Mouse (Mus musculus) liver, embryonic 12.5 days (tissue): ENCODE data around the gene Adgrf5. TPM values are rescaled to one million over a fixed set of nuclear protein-coding genes. Genes with fewer than 3 reads are reported as not detected.

Experiments used
- ATAC-seq: fragments of 200-750 bp; cut with Nextera tagmentation; 2 replicates; pipeline ENCODE4 v1.8.0; 2017; ENCODE audit warnings: moderate number of reproducible peaks, mild to moderate bottlenecking, moderate library complexity
- H3K27ac ChIP-seq: fragments of 300-500 bp; sonication (generic); 2 replicates; pipeline ENCODE4 v1.5.1; 2016; ENCODE audit warnings: mild to moderate bottlenecking
- H3K27me3 ChIP-seq: fragments of 300-500 bp; sonication (generic); replicated peaks from 2 replicates; pipeline ENCODE4 v1.6.1; 2016; ENCODE audit warnings: mild to moderate bottlenecking, moderate library complexity
- H3K36me3 ChIP-seq: fragments of 300-500 bp; sonication (generic); 2 replicates; pipeline ENCODE4 v1.6.1; 2016; ENCODE audit warnings: mild to moderate bottlenecking, moderate library complexity
- H3K4me1 ChIP-seq: fragments of 300-500 bp; sonication (generic); 2 replicates; pipeline ENCODE4 v1.6.1; 2016
- H3K4me2 ChIP-seq: fragments of 300-500 bp; sonication (generic); 2 replicates; pipeline ENCODE4 v1.6.1; 2016; ENCODE audit warnings: mild to moderate bottlenecking, moderate library complexity
- H3K4me3 ChIP-seq: fragments of 300-500 bp; sonication (generic); 2 replicates; pipeline ENCODE4 v1.5.1; 2016; ENCODE audit warnings: mild to moderate bottlenecking, moderate library complexity
- H3K9ac ChIP-seq: fragments of 300-500 bp; sonication (generic); 2 replicates; pipeline ENCODE4 v1.6.1; 2016; ENCODE audit warnings: mild to moderate bottlenecking, moderate library complexity
- H3K9me3 ChIP-seq: fragments of 300-500 bp; sonication (generic); replicated peaks from 2 replicates; pipeline ENCODE4 v1.6.1; 2016; ENCODE audit warnings: mild to moderate bottlenecking, moderate library complexity
- WGBS: fragments of 180-500 bp; shearing (Covaris S2); methylation state at CpG from one replicate; pipeline ENCODE4 v1.1.7; 2016; ENCODE audit not compliant: insufficient replicate concordance; 5-methylcytosine and 5-hydroxymethylcytosine counted together
- polyA plus RNA-seq: library from polyadenylated mRNA; unstranded; fragments of >200 nt; fragmentation: Nextera tagmentation; extraction: Ambion mirVana; gene quantifications from 2 replicates; pipeline ENCODE4 v1.2.1, GENCODE M21; 2016

Gene Adgrf5
- polyA plus RNA-seq, 1 experiment from 2014 or later: 5.9 TPM

DNA sequence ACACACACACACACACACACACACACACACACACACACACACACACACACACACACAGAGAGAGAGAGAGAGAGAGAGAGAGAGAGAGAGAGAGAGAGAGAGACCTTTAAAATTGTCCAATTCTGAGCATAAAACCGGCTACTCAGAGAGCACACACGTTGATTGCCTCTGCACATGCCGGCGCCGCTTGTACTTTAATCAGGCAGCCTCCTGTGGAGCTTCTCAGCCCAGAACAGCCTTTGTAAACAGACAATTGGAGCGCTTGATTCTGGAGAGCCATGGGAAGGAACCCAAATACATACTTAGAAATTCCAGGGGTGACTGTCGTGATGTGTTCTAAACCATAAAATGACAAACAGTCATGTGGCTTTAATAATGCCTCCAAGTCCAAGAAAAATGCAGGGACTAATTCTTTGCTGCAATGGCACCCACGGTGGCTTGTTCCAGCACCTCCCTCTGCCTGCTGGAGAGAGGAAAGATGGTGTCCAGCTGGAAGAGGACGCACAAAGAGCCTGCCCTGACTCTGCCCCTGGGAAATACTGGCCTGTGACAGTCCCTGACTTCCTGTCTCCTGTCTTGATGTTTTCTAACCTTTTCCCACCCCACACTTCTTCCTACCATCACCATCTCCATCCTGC is 2.2 kb upstream of the Adgrf5 start:
- ATAC-seq: peak; percentile 27; the same call in 1 of the 2 replicates
- Histone ChIP-seq H3K4me2 (no peak overlapping the region), H3K9me3 (no peaks in the 10 kb centered on the region), H3K27me3 (peaks cover 57% of the 10 kb centered on the region), H3K4me3 (no peak overlapping the region), H3K27ac (no peak overlapping the region), H3K4me1 (no peaks in the 10 kb centered on the region), H3K9ac (no peak overlapping the region), H3K36me3 (no peaks in the 10 kb centered on the region)
- 28% methylated on average over 9 of the region's 9 CpGs for WGBS

DNA sequence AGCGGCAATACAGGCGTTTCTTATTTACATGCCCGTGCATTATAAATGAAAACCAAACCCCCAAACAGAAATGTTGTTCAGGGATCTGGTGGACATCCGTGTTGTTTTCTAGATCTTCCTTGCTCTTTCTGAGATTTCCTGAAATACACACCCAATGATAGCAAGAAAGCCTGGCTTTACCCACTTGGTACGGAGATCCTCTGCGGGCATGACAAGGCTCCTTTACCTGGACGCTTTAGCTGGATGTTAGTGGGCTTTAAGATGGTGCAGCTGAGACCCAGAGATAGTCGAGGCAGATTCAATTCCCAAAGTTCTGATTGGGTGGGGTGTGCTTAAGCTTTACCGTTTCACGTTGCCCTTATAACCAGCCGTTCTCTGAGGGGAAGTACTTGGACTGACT is 770 bp downstream of the Adgrf5 start:
- ATAC-seq: no peak
- no peaks in the 10 kb centered on the region for H3K9me3 ChIP-seq
- H3K27ac ChIP-seq: no peak overlapping the region
- 47% methylated on average over 11 of the region's 11 CpGs for WGBS
- no peak overlapping the region for H3K9ac ChIP-seq
- peak overlapping the region; percentile 11 for H3K4me3 ChIP-seq
- H3K4me2 ChIP-seq: no peak overlapping the region
- H3K36me3 ChIP-seq: no peaks in the 10 kb centered on the region
- peaks cover 5% of the 10 kb centered on the region for H3K4me1 ChIP-seq
- peaks cover 82% of the 10 kb centered on the region for H3K27me3 ChIP-seq

DNA sequence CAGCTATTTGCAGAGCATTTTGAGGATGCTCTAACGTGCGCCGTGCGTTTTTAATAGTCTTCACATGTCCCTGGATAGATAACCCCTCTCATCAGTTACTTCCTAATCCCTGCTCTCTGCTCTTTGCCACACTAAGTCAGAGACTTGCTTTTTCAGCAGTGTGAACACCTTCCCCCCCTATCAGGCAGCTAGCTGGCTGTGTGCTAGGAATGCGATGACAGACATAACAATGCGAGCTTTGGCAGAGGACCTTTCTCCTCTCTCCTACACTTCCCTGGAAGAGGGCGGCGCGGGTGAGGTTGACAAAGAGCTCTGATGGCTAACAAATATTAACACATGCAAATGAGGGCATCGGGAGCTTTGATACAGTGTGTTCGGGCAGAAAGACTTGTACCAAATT is 2.1 kb downstream of the Adgrf5 start:
- Histone ChIP-seq H3K9ac (no peak overlapping the region), H3K9me3 (no peaks in the 10 kb centered on the region), H3K27ac (no peak overlapping the region), H3K27me3 (peaks cover 77% of the 10 kb centered on the region), H3K4me3 (no peak overlapping the region), H3K4me2 (no peak overlapping the region), H3K4me1 (peaks cover 5% of the 10 kb centered on the region), H3K36me3 (no peaks in the 10 kb centered on the region)
- no peak for ATAC-seq
- 57% methylated on average over 11 of the region's 11 CpGs for whole genome bisulfite sequencing

DNA sequence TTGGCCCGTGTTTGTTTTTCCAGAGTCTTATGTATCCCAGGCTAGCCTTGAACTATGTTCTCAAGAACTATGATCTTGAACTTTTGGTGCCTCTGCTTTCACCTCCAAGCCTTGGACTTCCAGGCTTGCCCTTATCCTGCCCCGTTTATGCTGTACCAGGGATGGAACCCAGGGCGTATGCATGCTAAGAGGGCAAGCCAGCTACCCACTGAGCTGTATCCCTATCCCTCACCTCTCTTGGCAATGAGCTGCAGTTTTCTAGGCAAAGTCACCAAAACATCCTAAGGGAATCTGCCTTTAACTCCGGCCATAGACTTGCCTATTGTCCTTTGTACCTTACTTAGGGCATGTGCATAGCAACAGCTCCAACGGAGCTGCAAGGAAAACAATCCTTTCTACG is 2.6 kb downstream of the Adgrf5 start:
- Histone ChIP-seq H3K9ac (no peak overlapping the region), H3K27me3 (peaks cover 73% of the 10 kb centered on the region), H3K4me2 (no peak overlapping the region), H3K27ac (no peak overlapping the region), H3K4me3 (no peak overlapping the region), H3K9me3 (no peaks in the 10 kb centered on the region), H3K4me1 (peaks cover 5% of the 10 kb centered on the region), H3K36me3 (no peaks in the 10 kb centered on the region)
- WGBS: 55% methylated on average over 6 of the region's 6 CpGs
- no peak for ATAC-seq

DNA sequence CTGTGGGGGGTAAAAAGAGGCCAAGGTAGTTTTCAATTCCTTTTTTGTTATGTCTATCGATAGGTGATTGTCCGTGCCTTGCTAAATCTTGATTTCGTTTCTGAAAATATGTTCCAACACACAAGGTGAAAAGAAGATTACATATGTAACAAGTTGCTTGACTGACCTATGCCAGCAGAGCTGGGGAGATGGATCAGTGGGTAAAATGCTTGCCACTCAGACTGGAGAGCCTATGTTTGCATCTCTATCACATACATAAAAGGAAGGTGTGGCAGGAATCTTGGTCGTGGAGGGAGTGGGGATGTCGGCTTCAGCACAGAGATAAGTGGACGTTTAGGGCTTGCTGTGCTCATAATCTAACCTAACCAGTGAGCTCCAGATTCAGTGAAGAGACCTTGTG is 3.7 kb downstream of the Adgrf5 start:
- peaks cover 5% of the 10 kb centered on the region for H3K4me1 ChIP-seq
- WGBS: 42% methylated on average over 6 of the region's 6 CpGs
- no peaks in the 10 kb centered on the region for H3K9me3 ChIP-seq
- H3K4me2 ChIP-seq: no peak overlapping the region
- H3K4me3 ChIP-seq: no peak overlapping the region
- no peak overlapping the region for H3K9ac ChIP-seq
- no peaks in the 10 kb centered on the region for H3K36me3 ChIP-seq
- H3K27me3 ChIP-seq: peaks cover 63% of the 10 kb centered on the region
- H3K27ac ChIP-seq: no peak overlapping the region
- no peak for ATAC-seq

DNA sequence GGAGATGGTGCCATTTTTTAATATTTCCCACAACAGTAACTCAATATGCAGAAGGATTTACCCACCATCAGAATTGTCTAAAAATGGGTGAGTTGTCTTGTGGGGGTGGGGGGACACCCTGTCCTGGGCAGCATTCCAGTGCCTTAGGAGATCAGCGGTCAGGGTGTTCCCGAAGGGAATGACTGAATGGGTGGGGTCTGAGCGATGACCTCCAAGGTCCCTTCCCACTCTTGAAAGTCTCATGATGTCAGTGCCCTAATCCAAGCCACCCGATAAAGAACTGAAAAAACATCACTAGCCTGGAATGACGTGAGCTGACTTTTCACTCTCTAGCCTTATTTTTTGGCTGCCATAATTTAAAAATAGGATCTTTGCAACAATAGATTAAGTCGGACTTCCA is 5.0 kb downstream of the Adgrf5 start:
- Histone ChIP-seq H3K27me3 (peaks cover 50% of the 10 kb centered on the region), H3K36me3 (no peaks in the 10 kb centered on the region), H3K4me1 (peaks cover 5% of the 10 kb centered on the region), H3K9me3 (no peaks in the 10 kb centered on the region), H3K27ac (no peak overlapping the region), H3K9ac (no peak overlapping the region), H3K4me2 (no peak overlapping the region), H3K4me3 (no peak overlapping the region)
- ATAC-seq: no peak
- WGBS: 73% methylated on average over 6 of the region's 6 CpGs

DNA sequence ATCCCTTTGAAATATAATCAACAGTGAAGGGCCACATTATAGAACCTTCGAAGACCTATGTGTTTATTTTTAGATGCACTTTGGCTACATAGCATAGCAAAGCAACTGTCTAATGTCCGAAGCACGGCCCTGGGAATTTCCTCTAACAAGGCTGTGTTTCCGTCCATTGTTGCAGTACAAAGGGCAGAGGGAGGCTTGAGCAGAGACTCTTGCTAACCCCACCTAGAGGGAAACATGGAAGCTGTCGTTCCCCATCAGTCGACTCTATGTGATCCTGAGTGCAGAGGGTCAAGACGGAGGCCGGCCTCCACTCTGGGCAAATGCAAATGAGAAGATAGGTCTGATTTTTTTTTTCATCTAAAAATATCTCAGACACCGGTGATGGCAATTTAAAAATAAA is 6.2 kb downstream of the Adgrf5 start:
- H3K4me2 ChIP-seq: no peak overlapping the region
- H3K9ac ChIP-seq: no peak overlapping the region
- peaks cover 38% of the 10 kb centered on the region for H3K27me3 ChIP-seq
- no peaks in the 10 kb centered on the region for H3K9me3 ChIP-seq
- no peak overlapping the region for H3K27ac ChIP-seq
- WGBS: 40% methylated on average over 9 of the region's 9 CpGs
- no peak overlapping the region for H3K4me3 ChIP-seq
- H3K36me3 ChIP-seq: no peaks in the 10 kb centered on the region
- peaks cover 5% of the 10 kb centered on the region for H3K4me1 ChIP-seq
- no peak for ATAC-seq

DNA sequence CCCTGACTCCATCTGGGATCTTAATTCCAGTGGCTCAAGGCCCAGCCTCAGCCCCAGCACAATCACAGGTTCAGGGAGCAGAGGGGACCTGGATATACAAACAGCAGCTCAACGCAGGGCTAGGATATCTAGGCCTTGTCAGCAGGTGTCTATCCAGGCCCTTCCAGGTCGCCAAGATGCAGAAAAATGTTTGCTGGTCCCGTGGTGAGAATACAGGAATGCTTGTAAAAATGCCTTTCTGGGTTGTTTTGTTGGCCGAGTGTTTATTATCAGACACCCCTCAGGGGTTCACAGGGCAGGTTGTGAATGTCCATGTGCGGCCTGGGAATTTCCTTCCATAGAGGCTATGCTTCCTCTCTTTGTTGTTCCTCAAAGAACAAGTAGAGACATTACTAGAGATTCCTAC is 7.9 kb downstream of the Adgrf5 start:
- ATAC-seq: no peak
- Histone ChIP-seq H3K4me1 (peaks cover 5% of the 10 kb centered on the region), H3K9ac (no peak overlapping the region), H3K4me2 (no peak overlapping the region), H3K36me3 (no peaks in the 10 kb centered on the region), H3K4me3 (no peak overlapping the region), H3K9me3 (no peaks in the 10 kb centered on the region), H3K27me3 (peaks cover 24% of the 10 kb centered on the region), H3K27ac (no peak overlapping the region)
- WGBS: 48% methylated on average over 5 of the region's 5 CpGs

DNA sequence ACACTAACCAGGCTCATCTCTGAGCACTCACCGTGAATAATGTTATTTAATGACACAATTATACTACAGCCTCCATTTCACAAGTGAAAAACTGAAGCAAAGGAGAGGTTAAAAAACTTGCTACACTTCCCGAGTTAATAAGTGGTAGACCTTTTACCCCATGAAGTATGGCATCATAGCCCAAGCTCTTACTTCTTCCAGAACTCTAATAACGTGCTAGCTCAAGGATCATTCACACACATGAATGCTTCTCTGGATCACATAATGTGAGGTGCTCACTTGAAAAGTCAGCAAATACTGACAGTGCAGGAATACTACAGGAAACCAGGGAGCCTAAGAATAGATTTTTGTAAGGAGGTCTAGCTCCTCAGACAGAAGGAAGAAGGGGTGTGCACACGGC is 12.4 kb downstream of the Adgrf5 start:
- no peaks in the 10 kb centered on the region for H3K4me1 ChIP-seq
- no peaks in the 10 kb centered on the region for H3K9me3 ChIP-seq
- no peak overlapping the region for H3K27ac ChIP-seq
- ATAC-seq: no peak
- no peak overlapping the region for H3K9ac ChIP-seq
- H3K4me3 ChIP-seq: no peak overlapping the region
- no peaks in the 10 kb centered on the region; the same call in 1 of the 2 replicates for H3K27me3 ChIP-seq
- no peak overlapping the region for H3K4me2 ChIP-seq
- 55% methylated on average over 4 of the region's 4 CpGs for WGBS
- H3K36me3 ChIP-seq: no peaks in the 10 kb centered on the region

DNA sequence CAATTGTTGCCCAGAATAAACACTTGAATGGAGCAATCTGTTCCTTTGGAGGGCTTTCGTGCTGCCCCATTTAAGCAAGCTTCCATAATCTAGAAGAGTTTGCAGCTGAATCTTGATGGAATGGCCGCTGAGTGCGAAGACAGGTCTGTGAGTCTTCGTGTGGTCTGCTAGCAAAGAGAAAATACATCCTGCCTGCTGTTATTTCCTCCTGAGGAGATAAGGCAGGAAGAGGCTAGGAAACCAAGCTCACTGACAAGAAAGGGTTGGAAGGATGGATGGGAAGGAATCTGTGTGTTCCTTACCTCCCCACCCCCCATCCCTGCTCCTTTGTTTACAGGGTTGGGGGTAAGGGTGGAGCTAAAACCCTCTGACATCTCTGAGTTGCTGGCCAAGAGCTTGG is 13.8 kb downstream of the Adgrf5 start:
- H3K4me3 ChIP-seq: no peak overlapping the region
- no peak overlapping the region for H3K4me2 ChIP-seq
- no peaks in the 10 kb centered on the region; the same call in 1 of the 2 replicates for H3K27me3 ChIP-seq
- no peak for ATAC-seq
- WGBS: 15% methylated on average over 4 of the region's 4 CpGs
- H3K4me1 ChIP-seq: no peaks in the 10 kb centered on the region
- H3K9me3 ChIP-seq: no peaks in the 10 kb centered on the region
- H3K9ac ChIP-seq: no peak overlapping the region
- H3K36me3 ChIP-seq: no peaks in the 10 kb centered on the region
- H3K27ac ChIP-seq: no peak overlapping the region

DNA sequence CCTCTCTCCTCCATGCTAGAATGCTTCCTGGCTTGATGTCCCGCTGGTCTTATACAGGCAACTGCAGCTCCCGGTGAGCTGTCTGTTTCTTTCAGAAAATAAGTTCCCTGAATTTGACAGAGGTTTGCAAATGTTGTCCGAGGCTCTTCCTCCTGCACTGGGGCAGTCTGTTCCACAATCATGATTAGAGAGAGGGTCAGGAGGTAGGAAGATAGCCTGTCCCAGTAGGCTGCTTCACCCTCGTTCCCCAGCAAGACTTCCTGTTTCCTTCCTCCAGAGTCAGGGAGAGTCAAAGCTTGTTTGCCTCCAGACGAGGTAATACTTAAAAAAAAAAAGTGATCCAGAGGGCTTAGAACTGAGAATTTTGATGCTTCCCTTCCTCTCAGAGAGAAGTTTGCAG is 16.3 kb downstream of the Adgrf5 start:
- Histone ChIP-seq H3K36me3 (no peaks in the 10 kb centered on the region), H3K4me1 (no peaks in the 10 kb centered on the region), H3K9ac (no peak overlapping the region), H3K27me3 (no peaks in the 10 kb centered on the region; the same call in 1 of the 2 replicates), H3K27ac (no peak overlapping the region), H3K4me3 (no peak overlapping the region), H3K9me3 (no peaks in the 10 kb centered on the region), H3K4me2 (no peak overlapping the region)
- ATAC-seq: no peak
- 16% methylated on average over 5 of the region's 5 CpGs for WGBS

DNA sequence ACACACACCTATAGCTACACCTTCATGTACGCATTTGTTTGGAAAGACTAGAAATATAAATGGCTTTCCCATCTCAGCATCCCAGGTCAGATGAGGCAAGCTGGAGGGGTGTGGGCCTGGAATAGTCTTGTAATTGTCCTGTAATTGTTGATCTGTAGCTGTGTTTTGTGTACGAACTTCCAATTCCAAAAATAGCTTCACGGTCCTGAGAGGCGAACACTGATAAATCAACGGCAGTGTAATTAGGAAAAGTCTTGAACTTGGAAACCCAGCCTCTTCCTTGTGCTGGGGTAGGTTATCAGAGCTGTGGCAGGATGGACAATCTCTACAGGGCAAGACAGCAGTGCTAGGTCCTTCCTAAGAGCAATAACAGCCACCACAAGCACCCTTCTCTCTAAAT is 18.5 kb downstream of the Adgrf5 start:
- H3K4me3 ChIP-seq: no peak overlapping the region
- H3K4me1 ChIP-seq: no peaks in the 10 kb centered on the region
- H3K9me3 ChIP-seq: no peaks in the 10 kb centered on the region
- no peaks in the 10 kb centered on the region for H3K27me3 ChIP-seq
- 57% methylated on average over 5 of the region's 5 CpGs for WGBS
- H3K4me2 ChIP-seq: no peak overlapping the region
- no peak overlapping the region for H3K9ac ChIP-seq
- no peak overlapping the region for H3K27ac ChIP-seq
- ATAC-seq: no peak
- H3K36me3 ChIP-seq: no peaks in the 10 kb centered on the region

DNA sequence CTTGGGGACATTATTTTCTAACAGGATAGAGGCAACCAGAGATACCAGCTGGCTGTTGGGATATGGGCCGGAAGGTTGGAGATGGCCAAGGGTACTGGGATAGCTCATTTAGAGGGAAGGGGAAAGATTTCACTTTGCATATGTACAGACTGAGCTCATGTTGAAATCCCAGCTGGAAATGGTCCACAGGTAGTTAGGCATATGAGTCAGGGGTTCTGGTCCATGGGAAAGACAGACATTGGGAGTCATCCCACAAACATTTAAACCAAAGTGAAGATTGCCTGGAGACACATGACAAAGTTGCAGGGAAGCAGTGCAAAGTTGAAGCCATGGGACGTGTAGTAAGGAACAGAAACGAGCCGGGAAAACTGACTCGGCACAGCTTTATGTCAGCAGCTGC is 26.1 kb downstream of the Adgrf5 start:
- Histone ChIP-seq H3K4me1 (peaks cover 5% of the 10 kb centered on the region; the same call in 1 of the 2 replicates), H3K27ac (no peak overlapping the region), H3K36me3 (no peaks in the 10 kb centered on the region), H3K27me3 (no peaks in the 10 kb centered on the region), H3K4me3 (no peak overlapping the region), H3K4me2 (no peak overlapping the region), H3K9me3 (no peaks in the 10 kb centered on the region), H3K9ac (no peak overlapping the region)
- 83% methylated on average over 5 of the region's 5 CpGs for WGBS
- ATAC-seq: no peak
